Mouse (Mus musculus) layer of hippocampus, postnatal 10 days (tissue): Measurements from ENCODE around the gene Tmem33. TPM values are rescaled to one million over a fixed set of nuclear protein-coding genes. Genes with fewer than 3 reads are reported as not detected.

ENCODE experiments used
- DNase-seq, 2 experiments: peaks; one replicate each; pipeline ENCODE4 v3.0.0; 2021; ENCODE audit warnings: low spot score in 2 of 2
- total RNA-seq, 2 experiments: library from RNA; stranded (reverse); gene quantifications; 2 replicates each; pipeline ENCODE4 v1.2.3; 2021

Tmem33 gene
- total RNA-seq, 2 experiments from 2014 or later, result 74.0 to 78.0 TPM

DNA sequence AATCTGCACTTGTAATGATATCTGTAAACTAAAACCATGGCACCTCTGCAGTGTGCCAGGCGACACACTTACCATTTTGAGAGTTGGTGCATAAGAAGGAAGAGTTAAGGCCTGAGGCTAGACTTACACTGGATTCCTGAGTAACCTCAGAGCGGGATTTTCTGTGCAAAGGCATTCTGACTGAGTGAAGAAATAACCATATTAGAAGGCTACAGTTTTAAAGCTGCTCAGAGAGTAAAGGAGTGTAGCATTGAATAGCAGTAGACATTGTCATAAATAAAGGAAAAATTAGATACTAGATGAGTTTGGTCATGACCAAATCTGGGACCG, 52.1 kb downstream of the Tmem33 start:
- no peak for DNase-seq

DNA sequence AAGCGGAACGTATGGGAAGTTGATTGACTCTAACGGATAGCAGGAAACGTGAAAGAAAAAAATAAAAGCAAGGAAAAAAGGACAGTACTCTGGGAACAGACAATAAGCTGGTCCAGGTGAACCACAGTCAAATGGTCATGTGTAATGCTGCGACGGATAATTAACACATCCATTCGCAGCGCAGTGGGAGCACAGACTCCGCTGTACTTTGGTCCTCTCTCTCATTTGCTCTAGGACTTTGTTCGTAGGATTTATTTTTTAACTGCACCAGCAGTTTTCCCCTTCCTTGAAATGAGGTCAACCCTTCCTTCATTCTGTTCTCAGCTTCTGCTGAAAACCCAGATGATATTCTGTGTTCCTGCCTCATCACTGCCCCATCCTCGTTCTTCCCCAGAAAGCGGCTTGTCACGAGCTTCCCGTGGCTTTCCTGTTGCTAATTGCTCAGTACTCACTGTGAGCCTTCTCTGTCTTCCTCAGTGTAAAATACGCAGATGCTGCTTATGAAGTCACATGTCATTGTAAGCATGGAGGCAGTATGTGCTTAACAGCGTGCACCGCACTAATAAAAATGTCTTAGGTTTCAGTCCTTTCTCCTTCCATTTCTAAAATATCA, 61.4 kb downstream of the Tmem33 start:
- DNase-seq, result no peak

DNA sequence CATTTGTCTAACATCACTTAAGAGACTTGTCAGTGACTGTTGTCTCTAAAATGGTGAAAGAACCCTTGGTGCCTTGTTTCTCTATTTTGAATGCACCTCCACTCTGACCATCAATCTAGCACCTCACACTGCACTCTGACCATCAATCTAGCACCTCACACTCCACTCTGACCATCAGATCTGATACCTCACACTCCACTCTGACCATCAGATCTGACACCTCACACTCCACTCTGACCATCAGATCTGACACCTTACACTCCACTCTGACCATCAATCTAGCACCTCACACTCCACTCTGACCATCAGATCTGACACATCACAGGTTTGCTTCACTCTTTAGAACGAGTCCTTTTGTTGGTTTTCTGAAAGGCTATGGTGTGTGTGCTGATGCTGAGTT, 63.7 kb downstream of the Tmem33 start:
- DNase-seq, result no peak

DNA sequence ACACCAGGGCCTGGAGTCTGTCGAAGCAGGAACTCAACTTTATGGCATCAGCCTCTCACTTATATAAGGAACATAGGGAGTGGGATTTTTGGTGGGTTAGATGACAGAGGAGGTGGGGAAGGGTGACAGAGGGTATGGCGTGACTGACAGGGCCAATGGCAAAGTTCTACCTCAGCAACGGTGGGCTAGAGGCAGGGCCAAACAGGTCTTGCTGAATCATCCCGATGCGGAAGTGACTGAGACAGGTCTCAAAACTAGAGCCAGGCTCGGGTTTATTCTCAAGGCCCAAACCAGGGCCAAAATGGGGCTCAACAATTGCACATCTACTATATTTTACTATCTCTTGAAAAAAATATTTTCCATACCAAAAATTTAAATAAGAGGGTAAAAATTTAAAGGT, 80.4 kb downstream of the Tmem33 start:
- no peak for DNase-seq

Other genes with a start within 250 kb of the Tmem33 start
- not detected for gene Phox2b, start 161.3 kb upstream of the Tmem33 start, total RNA-seq
- 100 to 1,000 TPM; 146 to 177 TPM for gene Slc30a9, start 46.4 kb downstream of the Tmem33 start, total RNA-seq
- gene Bend4, start 167.7 kb downstream of the Tmem33 start, total RNA-seq, result 10 to 100 TPM; 12.2 to 12.8 TPM